ENCODE assay signal across 14 mouse cellular contexts in genomic region chr2:117455021-117455739, GRCm38 (mm10).
A peak's percentile ranks its signal among the peaks of the same experiment; 100 is the strongest.
DNase-seq lines count a peak whose midpoint lies in the region; ATAC-seq lines count a peak whose summit lies in the region.
"Had no signal": no experiment of that assay in that cellular context is flagged by ENCODE, and none has a peak within 500 bp of the region (broad histone marks: within the 10 kb centered on the region; RNA-seq: fewer than 3 reads in every experiment).

No protein-coding gene starts in this region.

- ATAC-seq in kidney, embryonic 15.5 days (replicated peaks; ENCODE audit: low FRiP score), result 0 out of 2 replicates have a peak, but pooled peaks have one; percentile 40
- peak; percentile 53 for ATAC-seq in midbrain, embryonic 12.5 days (ENCODE audit: low FRiP score, low read depth)

- no peaks in the 10 kb centered on the region for H3K27me3 ChIP-seq in kidney, embryonic 15.5 days
- peaks cover 5% of the 10 kb centered on the region for H3K27me3 ChIP-seq in midbrain, embryonic 12.5 days
- H3K27me3 ChIP-seq: embryonic facial prominence, embryonic 15.5 days; stomach, embryonic 15.5 days had no signal

- 75% methylated on average over 4 of the region's 4 CpGs for WGBS in kidney, embryonic 15.5 days
- WGBS in midbrain, embryonic 12.5 days, result 59% methylated on average over 4 of the region's 4 CpGs

- H3K4me1 ChIP-seq in kidney, embryonic 15.5 days, result no peaks in the 10 kb centered on the region
- peaks cover 14% of the 10 kb centered on the region for H3K4me1 ChIP-seq in midbrain, embryonic 12.5 days
- H3K4me1 ChIP-seq: stomach, embryonic 15.5 days had no signal

- H3K9ac ChIP-seq in kidney, embryonic 15.5 days, result no peak overlapping the region
- no peak overlapping the region for H3K9ac ChIP-seq in midbrain, embryonic 12.5 days (replicated peaks)
- H3K9ac ChIP-seq: embryonic facial prominence, embryonic 15.5 days; stomach, embryonic 15.5 days had no signal

- H3K4me2 ChIP-seq in kidney, embryonic 15.5 days, result no peak overlapping the region
- no peak overlapping the region for H3K4me2 ChIP-seq in midbrain, embryonic 12.5 days (replicated peaks)
- H3K4me2 ChIP-seq: embryonic facial prominence, embryonic 15.5 days; liver, embryonic 11.5 days; stomach, embryonic 15.5 days had no signal

- no peaks in the 10 kb centered on the region for H3K36me3 ChIP-seq in kidney, embryonic 15.5 days
- no peaks in the 10 kb centered on the region for H3K36me3 ChIP-seq in midbrain, embryonic 12.5 days
- H3K36me3 ChIP-seq: embryonic facial prominence, embryonic 15.5 days; stomach, embryonic 15.5 days had no signal

- peak; percentile 54 for DNase-seq in embryo, embryonic 10 days (ENCODE audit: low spot score)
- no peak for DNase-seq in embryo, embryonic 9.5 days (ENCODE audit: extremely low spot score)
- no peak for DNase-seq in kidney, postnatal 10 days
- peak; percentile 72 for DNase-seq in NIH3T3 (ENCODE audit: low read depth)
- no peak for DNase-seq in thymus, adult 18-20 months
- no peak for DNase-seq in adrenal gland, postnatal 36 days
- DNase-seq: B cell, adult 2 months; gastrocnemius, postnatal 25 days; right cerebral cortex, adult 18-20 months had no signal

- H3K27ac ChIP-seq in kidney, embryonic 15.5 days, result no peak overlapping the region
- peak overlapping the region; percentile 25; the same call in 1 of the 2 replicates for H3K27ac ChIP-seq in midbrain, embryonic 12.5 days (replicated peaks)

- no peak overlapping the region for H3K4me3 ChIP-seq in kidney, embryonic 15.5 days (replicated peaks)
- H3K4me3 ChIP-seq in midbrain, embryonic 12.5 days, result no peak overlapping the region
- H3K4me3 ChIP-seq: embryonic facial prominence, embryonic 15.5 days; stomach, embryonic 15.5 days had no signal

- H3K9me3 ChIP-seq in kidney, embryonic 15.5 days (replicated peaks), result no peaks in the 10 kb centered on the region
- no peaks in the 10 kb centered on the region for H3K9me3 ChIP-seq in midbrain, embryonic 12.5 days
- H3K9me3 ChIP-seq: embryonic facial prominence, embryonic 15.5 days; stomach, embryonic 15.5 days had no signal

Comparison
In these comparisons a context has a peak if more than half of its experiments do, and no peak if none do; other contexts are left out.
1. DNase-seq: peak in embryo, embryonic 10 days (single experiment) and NIH3T3 (single experiment); none in embryo, embryonic 9.5 days (single experiment), kidney, postnatal 10 days (single experiment), thymus, adult 18-20 months (0 of 2) and adrenal gland, postnatal 36 days (0 of 2).